Mouse (Mus musculus): ENCODE results near the gene Ogfod2.

Gene Ogfod2

DNA sequence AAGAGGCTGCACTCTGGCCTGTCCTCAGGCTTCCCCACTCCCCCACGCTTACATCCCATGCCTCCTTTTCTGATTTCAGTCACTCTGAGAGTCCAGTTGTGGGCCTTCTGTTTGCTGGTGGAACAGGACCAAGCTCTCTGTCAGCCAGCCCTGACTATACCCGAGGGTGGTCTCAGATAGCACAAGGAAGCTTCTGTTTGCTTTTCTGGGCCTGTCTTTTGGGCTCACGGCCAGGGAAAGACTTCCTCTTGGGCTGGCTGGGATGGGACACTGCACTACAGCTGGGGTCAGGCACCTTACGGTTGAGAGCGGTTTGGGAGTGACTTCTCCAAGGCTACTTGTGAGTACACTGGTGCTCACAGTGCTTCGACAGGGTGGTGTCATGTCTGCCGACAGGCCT lies 26.0 kb downstream of the Ogfod2 start:
- ATAC-seq (ENCODE audit: insufficient number of reproducible peaks, low FRiP score, low TSS enrichment): no peak

DNA sequence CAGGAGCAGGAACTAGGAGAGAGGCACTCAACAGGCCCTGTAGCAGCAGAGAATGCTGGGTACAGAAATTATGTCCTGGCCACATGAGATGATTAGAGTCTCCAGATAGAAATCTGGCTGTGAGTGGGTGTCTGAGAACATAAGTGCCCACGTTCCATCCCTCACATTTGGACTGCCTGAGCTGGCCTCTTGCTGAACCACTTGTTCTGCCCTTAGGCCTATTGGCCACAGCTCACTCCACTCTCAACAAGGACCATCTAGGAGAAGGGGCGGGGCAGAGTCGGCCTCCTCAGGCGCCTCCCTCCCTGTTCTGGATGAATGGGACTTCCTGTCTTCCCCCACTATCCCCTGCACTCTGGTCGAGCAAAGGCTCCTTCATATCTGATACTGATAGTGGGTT lies 36.9 kb downstream of the Ogfod2 start:
- no peak for ATAC-seq (ENCODE audit: insufficient number of reproducible peaks, low FRiP score, low TSS enrichment)

DNA sequence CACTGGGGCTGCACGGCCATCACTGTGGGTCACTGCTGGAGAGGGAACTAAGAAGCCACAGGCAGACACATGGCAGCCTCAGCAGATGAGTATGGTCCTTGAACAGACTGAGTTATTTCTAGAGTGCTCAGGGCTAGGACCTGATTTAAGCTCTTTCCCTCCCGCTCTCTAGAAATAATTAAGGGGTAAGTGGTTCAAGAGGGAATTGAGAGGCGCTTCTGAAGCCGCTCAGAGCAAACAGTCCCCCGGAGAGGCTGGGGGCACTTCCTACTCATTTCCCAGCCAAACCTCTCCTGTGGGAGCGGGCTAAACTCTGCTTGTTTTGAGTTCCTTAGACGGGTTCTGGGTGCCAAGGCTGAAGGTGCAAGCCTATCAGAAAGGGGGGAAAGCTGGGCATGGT lies 38.8 kb downstream of the Ogfod2 start:
- no peak for ATAC-seq (ENCODE audit: insufficient number of reproducible peaks, low FRiP score, low TSS enrichment)

DNA sequence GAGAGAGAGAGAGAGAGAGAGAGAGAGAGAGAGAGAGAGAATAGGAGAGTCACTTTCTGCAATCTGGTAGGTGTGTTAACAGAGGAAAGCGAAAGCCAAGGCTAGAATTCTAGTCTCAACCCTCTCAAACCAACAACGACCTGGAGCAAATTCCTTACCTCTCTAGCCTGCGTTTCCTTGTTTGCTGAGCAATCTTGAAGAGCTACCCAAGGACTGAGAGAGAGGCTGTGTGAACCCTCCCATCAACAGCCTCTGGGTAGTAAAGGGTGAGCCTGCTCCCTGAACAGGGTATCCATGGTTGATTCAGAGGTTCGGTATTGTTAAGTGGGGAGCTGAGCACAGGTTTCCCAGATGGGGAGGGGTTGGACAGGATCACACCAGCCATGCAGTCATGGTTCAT lies 40.6 kb downstream of the Ogfod2 start:
- no peak for ATAC-seq (ENCODE audit: insufficient number of reproducible peaks, low FRiP score, low TSS enrichment)

DNA sequence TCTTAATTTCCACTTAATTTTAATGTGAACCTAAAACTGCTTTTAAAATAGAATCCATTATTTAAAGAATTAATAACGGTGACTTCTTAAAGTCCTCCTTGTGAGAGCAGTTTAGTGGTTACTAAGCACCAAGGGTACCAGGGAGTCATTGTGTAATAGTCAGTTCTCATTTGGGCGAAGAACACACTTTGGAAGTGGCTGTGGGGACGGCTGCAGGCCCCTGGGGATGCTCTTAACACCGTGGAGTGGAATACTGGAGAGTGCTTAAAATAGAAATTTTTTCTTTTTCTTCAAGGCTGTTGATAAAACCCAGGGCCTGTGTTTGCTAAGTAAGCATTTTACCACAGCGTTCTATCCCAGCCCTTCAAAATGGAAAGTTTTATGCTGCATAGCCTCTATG lies 43.8 kb downstream of the Ogfod2 start:
- ATAC-seq (ENCODE audit: insufficient number of reproducible peaks, low FRiP score, low TSS enrichment): no peak

DNA sequence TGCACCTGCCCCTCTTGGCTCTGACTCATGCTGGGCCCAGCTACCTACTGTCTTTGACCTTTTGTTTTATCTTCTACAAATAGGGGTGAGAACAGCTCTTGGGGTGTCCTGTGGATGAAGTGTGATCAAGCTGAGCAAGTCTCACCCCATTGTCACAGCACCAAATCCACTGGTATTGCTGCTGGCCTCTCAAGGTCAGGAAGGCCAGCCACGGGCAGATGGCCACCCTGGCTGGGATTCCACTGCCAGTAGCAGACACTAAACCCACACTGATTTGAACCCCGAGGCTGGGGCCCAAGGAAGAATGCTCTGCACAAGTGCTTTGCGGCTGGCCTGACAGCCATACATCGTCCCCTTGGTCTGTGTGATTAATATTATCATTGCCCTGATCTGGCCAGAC lies 46.2 kb downstream of the Ogfod2 start:
- no peak; the same call in 1 of the 2 replicates for ATAC-seq (ENCODE audit: insufficient number of reproducible peaks, low FRiP score, low TSS enrichment)

DNA sequence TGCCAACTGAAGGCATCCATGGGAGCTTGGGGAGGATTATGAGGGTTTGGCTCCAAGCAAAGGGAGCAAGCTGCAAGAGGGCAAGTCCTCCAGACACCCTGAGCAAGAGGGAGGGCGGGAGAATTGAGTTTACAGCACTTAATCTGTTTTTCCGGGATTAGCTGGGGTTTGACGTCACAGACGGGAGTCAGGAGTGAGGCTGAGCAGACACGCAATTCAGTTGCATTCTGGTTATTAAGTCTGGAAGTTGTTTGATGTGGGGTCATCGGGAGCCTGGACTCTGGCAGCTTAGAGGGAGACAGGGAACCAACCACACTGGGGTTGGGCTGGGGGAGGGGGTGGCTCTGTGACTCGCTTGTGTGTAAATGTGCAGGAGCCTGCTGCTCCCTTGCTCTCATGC lies 47.4 kb downstream of the Ogfod2 start:
- ATAC-seq (ENCODE audit: insufficient number of reproducible peaks, low FRiP score, low TSS enrichment): no peak

DNA sequence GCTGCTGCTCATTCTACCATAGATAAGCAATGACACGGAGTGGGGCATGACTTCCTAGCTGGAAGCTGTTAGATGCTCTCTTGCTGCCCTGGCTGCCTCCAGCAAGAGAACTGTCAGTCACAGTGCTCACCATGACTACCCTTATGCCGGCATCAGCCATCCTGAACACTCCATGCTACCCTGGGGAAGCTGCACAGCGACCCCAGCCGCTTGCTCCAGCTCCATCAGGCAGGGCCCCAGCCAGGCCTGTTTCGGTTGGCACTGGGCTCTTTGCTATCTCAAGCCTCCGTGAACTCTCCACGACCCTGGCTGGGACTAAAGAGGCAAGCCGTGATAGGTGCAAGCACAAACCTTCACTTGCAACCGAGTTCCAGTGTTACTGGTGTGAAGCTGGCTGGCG lies 49.7 kb downstream of the Ogfod2 start:
- ATAC-seq (ENCODE audit: insufficient number of reproducible peaks, low FRiP score, low TSS enrichment): no peak

DNA sequence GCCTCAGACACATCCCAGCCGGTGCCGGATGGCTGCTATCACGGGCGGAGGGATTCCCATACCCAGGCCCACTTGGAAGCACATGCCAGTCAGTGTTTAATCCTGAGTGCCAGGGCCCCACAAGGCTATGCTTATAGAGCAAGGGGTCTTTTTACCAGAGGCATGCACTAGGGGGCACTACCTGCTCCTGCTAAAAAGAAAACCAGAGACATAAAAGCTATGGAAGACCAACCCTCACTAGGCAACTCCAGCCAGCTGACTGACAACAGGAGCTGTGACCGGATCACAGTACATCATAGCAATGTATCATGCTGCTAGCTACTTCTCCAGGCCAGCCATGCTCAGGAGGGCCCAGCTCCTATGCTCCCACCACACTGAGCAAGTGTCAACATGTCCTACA lies 50.5 kb downstream of the Ogfod2 start:
- ATAC-seq (ENCODE audit: insufficient number of reproducible peaks, low FRiP score, low TSS enrichment): no peak

DNA sequence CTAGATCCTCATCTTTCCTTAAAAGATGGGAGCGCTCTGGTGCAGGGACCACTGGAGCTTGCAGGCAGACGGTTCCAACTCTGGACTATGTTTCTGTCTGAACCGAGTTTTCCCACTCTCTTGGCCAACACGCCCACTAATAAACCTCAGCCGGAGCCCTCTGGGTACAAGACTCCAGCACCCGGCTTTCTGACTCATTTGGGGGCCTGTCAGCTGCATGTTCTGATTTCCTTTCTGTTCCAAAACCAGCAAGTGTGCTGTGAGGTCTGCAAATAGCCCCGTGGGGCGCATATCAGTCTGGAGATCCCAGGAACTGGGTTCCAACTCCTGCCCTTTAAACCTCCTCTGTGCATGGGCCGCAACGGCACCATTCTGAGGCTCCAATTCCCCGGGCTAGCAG lies 51.3 kb downstream of the Ogfod2 start:
- ATAC-seq (ENCODE audit: insufficient number of reproducible peaks, low FRiP score, low TSS enrichment): no peak

All from cerebellum, adult (tissue).